Mouse (Mus musculus): ENCODE data around the gene Camkv.

GRCm38 (mm10) chr9:107967437-107967836, 32.0 kb downstream of the Camkv start:
- TF ChIP-seq POLR2A (IDR thresholded peaks at IDR 0.05; ENCODE audit: low read depth, low read length) (no peak), MAX (IDR thresholded peaks at IDR 0.05; ENCODE audit: low read length) (no peak)

Measured in CH12.LX (cell line).